In genomic region chr2:117123701-117124100, GRCm38 (mm10) we compare ENCODE assay signal across 8 mouse cellular contexts. TPM values are rescaled to one million over a fixed set of nuclear protein-coding genes. Genes with fewer than 3 reads are reported as not detected.
DNase-seq lines count a peak whose midpoint lies in the region; ATAC-seq lines count a peak whose summit lies in the region.

No protein-coding gene starts in this region.

- no peaks in the 10 kb centered on the region for H3K27me3 ChIP-seq in heart, embryonic 14.5 days (ENCODE audit: control insufficient read depth, insufficient read depth, low read length)
- H3K27me3 ChIP-seq in embryonic facial prominence, embryonic 10.5 days (replicated peaks; ENCODE audit: low read depth, poor library complexity, severe bottlenecking) = no peaks in the 10 kb centered on the region
- no peaks in the 10 kb centered on the region for H3K27me3 ChIP-seq in hindbrain, embryonic 15.5 days
- peaks cover 4% of the 10 kb centered on the region; the same call in 1 of the 2 replicates for H3K27me3 ChIP-seq in midbrain, embryonic 13.5 days

- ATAC-seq in heart, embryonic 14.5 days (ENCODE audit: insufficient number of reproducible peaks, insufficient read depth, low FRiP score, low read depth) = no peak
- ATAC-seq in hindbrain, embryonic 15.5 days (ENCODE audit: low FRiP score, low read depth) = no peak
- ATAC-seq in midbrain, embryonic 13.5 days = no peak

- no peaks in the 10 kb centered on the region for H3K36me3 ChIP-seq in heart, embryonic 14.5 days (ENCODE audit: control insufficient read depth, insufficient read depth, low read length)
- peaks cover 13% of the 10 kb centered on the region for H3K36me3 ChIP-seq in embryonic facial prominence, embryonic 10.5 days (replicated peaks)
- H3K36me3 ChIP-seq in hindbrain, embryonic 15.5 days = no peaks in the 10 kb centered on the region
- no peaks in the 10 kb centered on the region for H3K36me3 ChIP-seq in midbrain, embryonic 13.5 days

- H3K27ac ChIP-seq in heart, embryonic 14.5 days (replicated peaks in 1 of 2; ENCODE audit: control insufficient read depth in 1 of 2, insufficient read depth in 1 of 2, low read depth in 2 of 2, low read length in 2 of 2) = no peak overlapping the region
- no peak overlapping the region for H3K27ac ChIP-seq in embryonic facial prominence, embryonic 10.5 days (replicated peaks)
- H3K27ac ChIP-seq in hindbrain, embryonic 15.5 days (replicated peaks) = no peak overlapping the region
- no peak overlapping the region for H3K27ac ChIP-seq in midbrain, embryonic 13.5 days

- no peak for DNase-seq in heart, adult 9 months (ENCODE audit: low spot score in 2 of 2)
- DNase-seq in embryonic facial prominence, embryonic 10.5 days (ENCODE audit: low spot score) = no peak
- no peak for DNase-seq in ovary, adult 18-20 months (ENCODE audit: low spot score)
- no peak for DNase-seq in adrenal gland, adult 8-10 months
- DNase-seq in frontal cortex, postnatal 10 days (ENCODE audit: low spot score in 2 of 2) = no peak

- peak overlapping the region; percentile 22; the same call in 1 of the 2 replicates for H3K9ac ChIP-seq in heart, embryonic 14.5 days (ENCODE audit: low read length)
- H3K9ac ChIP-seq in hindbrain, embryonic 15.5 days = peak overlapping the region; percentile 27; the same call in 1 of the 2 replicates
- H3K9ac ChIP-seq in midbrain, embryonic 13.5 days (replicated peaks) = peak overlapping the region; percentile 41; the same call in 1 of the 2 replicates

- peaks cover 5 to 24% of the 10 kb centered on the region in 2 experiments; a peak in 2 of 4 replicates for H3K4me1 ChIP-seq in heart, embryonic 14.5 days (ENCODE audit: control insufficient read depth in 2 of 2, insufficient read depth in 2 of 2, low read length in 2 of 2)
- peaks cover 39% of the 10 kb centered on the region for H3K4me1 ChIP-seq in embryonic facial prominence, embryonic 10.5 days
- H3K4me1 ChIP-seq in hindbrain, embryonic 15.5 days (replicated peaks) = peaks cover 32% of the 10 kb centered on the region
- peaks cover 34% of the 10 kb centered on the region for H3K4me1 ChIP-seq in midbrain, embryonic 13.5 days (replicated peaks)

- H3K9me3 ChIP-seq in heart, embryonic 14.5 days (ENCODE audit: control insufficient read depth, low read length) = no peaks in the 10 kb centered on the region
- H3K9me3 ChIP-seq in embryonic facial prominence, embryonic 10.5 days = no peaks in the 10 kb centered on the region
- no peaks in the 10 kb centered on the region for H3K9me3 ChIP-seq in hindbrain, embryonic 15.5 days
- H3K9me3 ChIP-seq in midbrain, embryonic 13.5 days = no peaks in the 10 kb centered on the region

- H3K4me3 ChIP-seq in heart, embryonic 14.5 days (ENCODE audit: control insufficient read depth in 1 of 2, insufficient read depth in 1 of 2, low read depth in 1 of 2, low read length in 2 of 2) = peak overlapping the region in 1 of 2 experiments; percentile 98; a peak in 2 of 4 replicates
- peak overlapping the region; percentile 92 for H3K4me3 ChIP-seq in embryonic facial prominence, embryonic 10.5 days
- H3K4me3 ChIP-seq in hindbrain, embryonic 15.5 days = peak overlapping the region; percentile 97
- peak overlapping the region; percentile 91 for H3K4me3 ChIP-seq in midbrain, embryonic 13.5 days (replicated peaks)

- H3K4me2 ChIP-seq in heart, embryonic 14.5 days (ENCODE audit: low read length) = peak overlapping the region; percentile 80
- peak overlapping the region; percentile 73 for H3K4me2 ChIP-seq in hindbrain, embryonic 15.5 days
- peak overlapping the region; percentile 59 for H3K4me2 ChIP-seq in midbrain, embryonic 13.5 days (replicated peaks)

- WGBS in heart, embryonic 14.5 days = 38% methylated on average over 3 of the region's 3 CpGs
- 36% methylated on average over 3 of the region's 3 CpGs for WGBS in embryonic facial prominence, embryonic 10.5 days
- WGBS in hindbrain, embryonic 15.5 days = 22% methylated on average over 3 of the region's 3 CpGs
- 35% methylated on average over 3 of the region's 3 CpGs for WGBS in midbrain, embryonic 13.5 days

RNA-seq across cellular contexts. Expression of gene Spred1, which starts 2.5 kb away (rescaled TPM):
- polyA plus RNA-seq in heart, embryonic 14.5 days (2014; fragmentation: Nextera tagmentation; extraction: Ambion mirVana) = 12.7 and 14.8 TPM in 2 replicates
- polyA plus RNA-seq in embryonic facial prominence, embryonic 10.5 days (2016; fragmentation: Nextera tagmentation; extraction: Ambion mirVana) = 13.8 and 14.5 TPM in 2 replicates
- 12.6 and 14.7 TPM in 2 replicates for polyA plus RNA-seq in hindbrain, embryonic 15.5 days (2015; fragmentation: Nextera tagmentation; extraction: Ambion mirVana)
- polyA plus RNA-seq in midbrain, embryonic 13.5 days (2015; fragmentation: Nextera tagmentation; extraction: Ambion mirVana) = 7.4 and 7.9 TPM in 2 replicates
- total RNA-seq in adrenal gland, adult 8-10 months (2022) = 100 to 1,000 TPM in 3 of 4 experiments, 10 to 100 TPM in 1; 81.3 to 142 (median 124) TPM
